Mouse (Mus musculus): ENCODE data around the gene Malrd1. TPM values are rescaled to one million over a fixed set of nuclear protein-coding genes. Genes with fewer than 3 reads are reported as not detected.

Malrd1 gene
- 0.01 TPM in 1 of 2 replicates, not detected in the other for polyA plus RNA-seq (2015; fragmentation: Nextera tagmentation; extraction: Ambion mirVana)

- Histone ChIP-seq H3K27me3 (no peaks in the 10 kb centered on the region), H3K4me3 (replicated peaks) (no peak within 1 kb of the TSS), H3K4me1 (replicated peaks) (no peaks in the 10 kb centered on the region), H3K27ac (no peak within 1 kb of the TSS), H3K4me2 (no peak within 1 kb of the TSS), H3K9me3 (replicated peaks) (peaks cover 6% of the 10 kb centered on the region; the same call in 1 of the 2 replicates), H3K36me3 (no peaks in the 10 kb centered on the region), H3K9ac (no peak within 1 kb of the TSS)
- ATAC-seq (ENCODE audit: low read depth) (no peak), DNase-seq (no peak)
- 50% methylated on average over 2 of the region's 2 CpGs for WGBS (ENCODE audit: insufficient replicate concordance)
Observed at GRCm38 (mm10) chr2:15526241-15526924, at the start of gene Malrd1. Malrd1 (plus strand) TSS chr2:15526479.

- Histone ChIP-seq H3K9ac (no peak overlapping the region), H3K4me2 (no peak overlapping the region), H3K27ac (no peak overlapping the region), H3K36me3 (no peaks in the 10 kb centered on the region), H3K4me3 (replicated peaks) (no peak overlapping the region), H3K27me3 (no peaks in the 10 kb centered on the region), H3K4me1 (replicated peaks) (no peaks in the 10 kb centered on the region), H3K9me3 (replicated peaks) (no peaks in the 10 kb centered on the region)
- ATAC-seq (ENCODE audit: low read depth) (no peak), DNase-seq (no peak)
- 63% methylated on average over 1 of the region's 1 CpGs for WGBS (ENCODE audit: insufficient replicate concordance)
Observed at GRCm38 (mm10) chr2:15538643-15539042, 12.4 kb downstream of the Malrd1 start.

- H3K4me1 ChIP-seq (replicated peaks), result no peaks in the 10 kb centered on the region
- no peak for ATAC-seq (ENCODE audit: low read depth)
- H3K36me3 ChIP-seq, result no peaks in the 10 kb centered on the region
Observed at GRCm38 (mm10) chr2:15613327-15613948, 87.2 kb downstream of the Malrd1 start.

GRCm38 (mm10) chr2:15614026-15614425 lies 87.7 kb downstream of the Malrd1 start:
- Histone ChIP-seq H3K9ac (no peak overlapping the region), H3K36me3 (no peaks in the 10 kb centered on the region), H3K4me3 (replicated peaks) (no peak overlapping the region), H3K4me2 (no peak overlapping the region), H3K9me3 (replicated peaks) (no peaks in the 10 kb centered on the region), H3K4me1 (replicated peaks) (no peaks in the 10 kb centered on the region), H3K27ac (no peak overlapping the region), H3K27me3 (no peaks in the 10 kb centered on the region)
- WGBS (ENCODE audit: insufficient replicate concordance), result 63% methylated on average over 5 of the region's 5 CpGs
- DNase-seq (no peak), ATAC-seq (ENCODE audit: low read depth) (no peak)

More at GRCm38 (mm10) chr2:15613327-15613948, 87.2 kb downstream of the Malrd1 start:
- Histone ChIP-seq H3K9ac (no peak overlapping the region), H3K27me3 (no peaks in the 10 kb centered on the region), H3K9me3 (replicated peaks) (no peaks in the 10 kb centered on the region), H3K27ac (no peak overlapping the region), H3K4me3 (replicated peaks) (no peak overlapping the region), H3K4me2 (no peak overlapping the region)
- DNase-seq, result no peak
- 43% methylated on average over 4 of the region's 4 CpGs for WGBS (ENCODE audit: insufficient replicate concordance)

- Histone ChIP-seq H3K9me3 (replicated peaks) (no peaks in the 10 kb centered on the region), H3K27ac (no peak overlapping the region), H3K9ac (no peak overlapping the region), H3K4me1 (replicated peaks) (no peaks in the 10 kb centered on the region), H3K4me2 (no peak overlapping the region), H3K36me3 (no peaks in the 10 kb centered on the region), H3K4me3 (replicated peaks) (no peak overlapping the region), H3K27me3 (no peaks in the 10 kb centered on the region)
- no peak for DNase-seq
- 67% methylated on average over 1 of the region's 1 CpGs for WGBS (ENCODE audit: insufficient replicate concordance)
- ATAC-seq (ENCODE audit: low read depth), result no peak
Observed at GRCm38 (mm10) chr2:15635761-15636160, 109.5 kb downstream of the Malrd1 start.

DNA sequence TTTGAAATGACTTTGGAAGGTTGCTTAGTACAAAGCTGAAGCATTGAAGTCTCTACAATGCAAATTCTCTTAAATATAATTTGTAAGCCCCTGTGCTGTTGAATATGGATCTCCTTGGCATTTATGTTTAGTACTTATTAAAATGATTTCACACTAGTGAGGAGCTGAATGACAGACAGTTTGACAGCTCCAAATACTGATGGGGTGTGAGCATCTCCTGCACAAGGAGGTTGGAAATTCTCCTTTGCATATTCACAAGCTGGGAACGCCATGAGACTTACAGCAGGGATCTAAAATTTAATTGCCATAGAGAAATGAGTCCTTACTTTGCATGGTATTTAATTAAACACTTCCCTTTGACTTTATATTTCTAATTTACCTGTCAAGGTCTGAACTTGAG lies 117.6 kb downstream of the Malrd1 start:
- no peak for ATAC-seq (ENCODE audit: low read depth)

DNA sequence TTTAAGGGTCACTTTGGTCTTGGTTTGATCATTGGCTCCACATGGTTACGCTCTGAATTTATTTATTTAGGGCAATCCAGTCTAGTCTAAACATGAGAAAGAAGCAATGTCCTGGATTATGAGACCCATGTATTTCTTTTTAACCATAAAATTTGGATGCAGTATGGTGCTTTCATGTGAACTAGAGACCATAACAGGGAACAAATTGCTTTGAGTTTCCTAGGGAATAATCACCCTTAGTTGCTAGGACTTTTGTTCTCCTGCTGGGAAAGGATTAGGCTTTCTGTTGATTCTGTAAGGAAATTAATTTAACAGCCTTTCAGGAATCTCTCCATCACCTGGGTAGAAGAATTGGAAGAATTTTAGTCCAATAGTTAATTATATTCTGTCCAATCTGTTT lies 130.1 kb downstream of the Malrd1 start:
- ATAC-seq (ENCODE audit: low read depth), result no peak
- no peak overlapping the region for H3K27ac ChIP-seq
- no peak overlapping the region for H3K9ac ChIP-seq
- H3K4me1 ChIP-seq (replicated peaks), result no peaks in the 10 kb centered on the region
- H3K4me3 ChIP-seq (replicated peaks), result no peak overlapping the region
- WGBS (ENCODE audit: insufficient replicate concordance), result 66% methylated on average over 1 of the region's 1 CpGs
- H3K4me2 ChIP-seq, result no peak overlapping the region
- H3K27me3 ChIP-seq, result no peaks in the 10 kb centered on the region
- no peaks in the 10 kb centered on the region for H3K9me3 ChIP-seq (replicated peaks)
- DNase-seq, result no peak
- no peaks in the 10 kb centered on the region for H3K36me3 ChIP-seq

More for the DNA sequence above, 117.6 kb downstream of the Malrd1 start:
- Histone ChIP-seq H3K4me3 (replicated peaks) (no peak overlapping the region), H3K9ac (no peak overlapping the region), H3K4me1 (replicated peaks) (no peaks in the 10 kb centered on the region), H3K9me3 (replicated peaks) (no peaks in the 10 kb centered on the region), H3K36me3 (no peaks in the 10 kb centered on the region), H3K27me3 (no peaks in the 10 kb centered on the region), H3K4me2 (no peak overlapping the region), H3K27ac (no peak overlapping the region)
- DNase-seq, result no peak
- WGBS (ENCODE audit: insufficient replicate concordance), result 55% methylated on average over 1 of the region's 1 CpGs

GRCm38 (mm10) chr2:15702977-15703376 lies 176.7 kb downstream of the Malrd1 start:
- no peak overlapping the region for H3K27ac ChIP-seq
- H3K9me3 ChIP-seq (replicated peaks), result no peaks in the 10 kb centered on the region
- 71% methylated on average over 3 of the region's 3 CpGs for WGBS (ENCODE audit: insufficient replicate concordance)
- DNase-seq (no peak), ATAC-seq (ENCODE audit: low read depth) (no peak)
- no peaks in the 10 kb centered on the region for H3K4me1 ChIP-seq (replicated peaks)
- no peak overlapping the region for H3K4me3 ChIP-seq (replicated peaks)
- no peaks in the 10 kb centered on the region for H3K27me3 ChIP-seq
- H3K4me2 ChIP-seq, result no peak overlapping the region
- H3K36me3 ChIP-seq, result no peaks in the 10 kb centered on the region
- no peak overlapping the region for H3K9ac ChIP-seq

DNA sequence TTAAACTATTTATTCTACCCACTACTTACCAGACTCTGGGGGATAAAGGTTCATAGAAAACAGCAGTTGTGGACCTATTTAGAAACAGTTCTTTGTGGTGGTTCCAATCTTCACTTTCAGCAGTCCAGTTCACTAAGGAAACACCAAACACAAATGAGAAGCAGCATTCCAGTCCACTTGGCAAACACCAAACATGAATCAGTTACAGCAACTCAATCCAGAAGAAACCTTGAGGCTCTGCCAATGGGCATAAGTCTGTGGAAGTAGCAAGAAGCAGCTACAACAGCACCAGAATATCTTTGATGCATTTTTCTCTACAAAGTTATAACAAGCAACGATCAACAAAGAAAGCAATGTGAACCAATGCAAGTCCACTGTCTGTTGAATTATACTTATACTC lies 214.7 kb downstream of the Malrd1 start:
- Histone ChIP-seq H3K9ac (no peak overlapping the region), H3K9me3 (replicated peaks) (no peaks in the 10 kb centered on the region), H3K4me1 (replicated peaks) (0 out of 2 replicates have a peak, but pooled peaks cover 4% of the 10 kb centered on the region), H3K4me2 (no peak overlapping the region), H3K27ac (no peak overlapping the region), H3K4me3 (replicated peaks) (no peak overlapping the region), H3K27me3 (no peaks in the 10 kb centered on the region), H3K36me3 (no peaks in the 10 kb centered on the region)
- DNase-seq (no peak), ATAC-seq (ENCODE audit: low read depth) (no peak)
- WGBS (ENCODE audit: insufficient replicate concordance), result 74% methylated on average over 1 of the region's 1 CpGs

GRCm38 (mm10) chr2:15744979-15745688 lies 218.9 kb downstream of the Malrd1 start:
- Histone ChIP-seq H3K36me3 (no peaks in the 10 kb centered on the region), H3K4me2 (no peak overlapping the region), H3K4me1 (replicated peaks) (0 out of 2 replicates have a peak, but pooled peaks cover 4% of the 10 kb centered on the region), H3K9me3 (replicated peaks) (no peaks in the 10 kb centered on the region), H3K9ac (no peak overlapping the region), H3K27ac (no peak overlapping the region), H3K4me3 (replicated peaks) (no peak overlapping the region), H3K27me3 (no peaks in the 10 kb centered on the region)
- ATAC-seq (ENCODE audit: low read depth), result peak; percentile 92
- 18% methylated on average over 4 of the region's 4 CpGs for WGBS (ENCODE audit: insufficient replicate concordance)
- no peak for DNase-seq

GRCm38 (mm10) chr2:15784818-15785217 lies 258.5 kb downstream of the Malrd1 start:
- no peak for DNase-seq
- Histone ChIP-seq H3K36me3 (no peaks in the 10 kb centered on the region), H3K9ac (no peak overlapping the region), H3K4me3 (replicated peaks) (no peak overlapping the region), H3K4me1 (replicated peaks) (no peaks in the 10 kb centered on the region), H3K4me2 (no peak overlapping the region), H3K9me3 (replicated peaks) (no peaks in the 10 kb centered on the region), H3K27ac (no peak overlapping the region), H3K27me3 (no peaks in the 10 kb centered on the region)
- WGBS (ENCODE audit: insufficient replicate concordance), result 52% methylated on average over 2 of the region's 2 CpGs
- ATAC-seq (ENCODE audit: low read depth), result no peak
